Mouse (Mus musculus) testis, adult 2 months (tissue): ENCODE measurements around the gene Tmbim4. TPM values are rescaled to one million over a fixed set of nuclear protein-coding genes. Genes with fewer than 3 reads are reported as not detected.
A peak's percentile ranks its signal among the peaks of the same experiment; 100 is the strongest.
"Not testable (repeated sequence)": the region's sequence is repeated elsewhere in the genome, so short reads cannot be mapped to it uniquely, and the experiment has no call there.

Source experiments
- H3K27ac ChIP-seq: fragments of 200-500 bp; 2 replicates; pipeline ENCODE4 v1.5.1; 2012; ENCODE audit warnings: low read depth, low read length; ENCODE audit not compliant: control insufficient read depth, insufficient read depth
- H3K27me3 ChIP-seq: fragments of 200-500 bp; 2 replicates; pipeline ENCODE4 v1.6.1; 2012; ENCODE audit warnings: mild to moderate bottlenecking, low read length, moderate library complexity; ENCODE audit not compliant: control insufficient read depth, insufficient read depth
- H3K36me3 ChIP-seq: fragments of 200-500 bp; 2 replicates; pipeline ENCODE4 v1.6.1; 2012; ENCODE audit warnings: mild to moderate bottlenecking, low read length; ENCODE audit not compliant: control insufficient read depth, insufficient read depth
- H3K4me1 ChIP-seq: fragments of 200-500 bp; 2 replicates; pipeline ENCODE4 v1.6.1; 2012; ENCODE audit warnings: low read length; ENCODE audit not compliant: control insufficient read depth, insufficient read depth
- H3K4me3 ChIP-seq: fragments of 200-500 bp; 2 replicates; pipeline ENCODE4 v1.5.1; 2012; ENCODE audit warnings: low read depth, mild to moderate bottlenecking, low read length, moderate library complexity, mixed read lengths; ENCODE audit not compliant: control insufficient read depth
- CTCF ChIP-seq: fragments of 200-500 bp; IDR thresholded peaks from 2 replicates; pipeline ENCODE4 v1.5.1; 2012; ENCODE audit warnings: low read depth, mild to moderate bottlenecking, inconsistent platforms, low read length, moderate library complexity; ENCODE audit not compliant: control insufficient read depth, insufficient read depth, insufficient replicate concordance
- POLR2A ChIP-seq: fragments of 200-500 bp; IDR thresholded peaks from 2 replicates; pipeline ENCODE4 v1.6.1; 2012; ENCODE audit warnings: low read depth, mild to moderate bottlenecking, inconsistent platforms, low read length, moderate library complexity; ENCODE audit not compliant: control insufficient read depth
- polyA plus RNA-seq: library from polyadenylated mRNA; depleted of rRNA; stranded (reverse); fragments of >200 nt; gene quantifications from 2 replicates; pipeline ENCODE4 v1.2.3, GENCODE M21; 2012

Tmbim4 gene
- polyA plus RNA-seq, 1 experiment = 382 TPM

- no peak overlapping the region; the same call in 1 of the 2 replicates for H3K4me3 ChIP-seq
- no peak for TF ChIP-seq CTCF
- TF ChIP-seq POLR2A = no peak
- no peak overlapping the region for H3K27ac ChIP-seq
- H3K27me3 ChIP-seq = no peaks in the 10 kb centered on the region
- H3K36me3 ChIP-seq = no peaks in the 10 kb centered on the region
- H3K4me1 ChIP-seq = no peaks in the 10 kb centered on the region; the same call in 1 of the 2 replicates
Measured at GRCm38 (mm10) chr10:120209539-120209925, 8.1 kb downstream of the Tmbim4 start.

GRCm38 (mm10) chr10:120210096-120210495 lies 8.7 kb downstream of the Tmbim4 start:
- TF ChIP-seq CTCF = no peak
- no peaks in the 10 kb centered on the region for H3K27me3 ChIP-seq
- H3K4me3 ChIP-seq = peak overlapping the region; percentile 8; the same call in 1 of the 2 replicates
- H3K4me1 ChIP-seq = no peaks in the 10 kb centered on the region; the same call in 1 of the 2 replicates
- H3K27ac ChIP-seq = no peak overlapping the region
- H3K36me3 ChIP-seq = no peaks in the 10 kb centered on the region

GRCm38 (mm10) chr10:120217099-120217498 lies 15.7 kb downstream of the Tmbim4 start:
- H3K27me3 ChIP-seq, H3K27ac ChIP-seq, H3K36me3 ChIP-seq, H3K4me3 ChIP-seq, H3K4me1 ChIP-seq: not testable (repeated sequence)

- Histone ChIP-seq H3K4me3 (no peak overlapping the region), H3K36me3 (no peaks in the 10 kb centered on the region; the same call in 1 of the 2 replicates), H3K27ac (no peak overlapping the region), H3K27me3 (no peaks in the 10 kb centered on the region), H3K4me1 (no peaks in the 10 kb centered on the region)
- TF ChIP-seq POLR2A (no peak), CTCF (no peak)
Measured at GRCm38 (mm10) chr10:120218996-120219395, 17.6 kb downstream of the Tmbim4 start.

GRCm38 (mm10) chr10:120219578-120220359 lies 18.4 kb downstream of the Tmbim4 start:
- no peaks in the 10 kb centered on the region; the same call in 1 of the 2 replicates for H3K36me3 ChIP-seq
- no peaks in the 10 kb centered on the region for H3K4me1 ChIP-seq
- no peak for TF ChIP-seq POLR2A
- TF ChIP-seq CTCF = no peak
- no peak overlapping the region for H3K4me3 ChIP-seq
- H3K27me3 ChIP-seq = no peaks in the 10 kb centered on the region
- no peak overlapping the region for H3K27ac ChIP-seq

GRCm38 (mm10) chr10:120220776-120221175 lies 19.4 kb downstream of the Tmbim4 start:
- no peaks in the 10 kb centered on the region for H3K4me1 ChIP-seq
- no peak overlapping the region for H3K27ac ChIP-seq
- H3K27me3 ChIP-seq = no peaks in the 10 kb centered on the region
- no peaks in the 10 kb centered on the region; the same call in 1 of the 2 replicates for H3K36me3 ChIP-seq
- TF ChIP-seq POLR2A (no peak), CTCF (no peak)
- H3K4me3 ChIP-seq = no peak overlapping the region

- Histone ChIP-seq H3K27me3 (no peaks in the 10 kb centered on the region), H3K27ac (peak within 1 kb of the TSS; percentile 72), H3K4me3 (peak within 1 kb of the TSS; percentile 99), H3K4me1 (peaks cover 5% of the 10 kb centered on the region; the same call in 1 of the 2 replicates), H3K36me3 (no peaks in the 10 kb centered on the region)
- peak; percentile 91 for TF ChIP-seq POLR2A
- no peak for TF ChIP-seq CTCF
Measured at GRCm38 (mm10) chr10:120226871-120227661, 25.7 kb downstream of the Tmbim4 start, which contains the start of gene Llph. Gene Llph (plus strand): TSS chr10:120227070.
